Mouse (Mus musculus) hindbrain, embryonic 10.5 days (tissue): Measurements from ENCODE around the gene Cmtm4. TPM values are rescaled to one million over a fixed set of nuclear protein-coding genes. Genes with fewer than 3 reads are reported as not detected.

ENCODE experiments used
- DNase-seq: peaks from one replicate; pipeline ENCODE4 v3.0.0-alpha.2; 2017; ENCODE audit warnings: low spot score
- H3K27ac ChIP-seq: fragments of 300-500 bp; sonication (generic); 2 replicates; pipeline ENCODE4 v1.5.1; 2016; ENCODE audit warnings: mild to moderate bottlenecking, moderate library complexity
- H3K27me3 ChIP-seq: fragments of 300-500 bp; sonication (generic); 2 replicates; pipeline ENCODE4 v1.6.1; 2016; ENCODE audit warnings: mild to moderate bottlenecking; ENCODE audit not compliant: poor library complexity, insufficient read depth, severe bottlenecking
- H3K36me3 ChIP-seq: fragments of 300-500 bp; sonication (generic); 2 replicates; pipeline ENCODE4 v1.6.1; 2016; ENCODE audit warnings: mild to moderate bottlenecking, moderate library complexity
- H3K4me1 ChIP-seq: fragments of 300-500 bp; sonication (generic); replicated peaks from 2 replicates; pipeline ENCODE4 v1.6.1; 2016; ENCODE audit warnings: mild to moderate bottlenecking
- H3K4me3 ChIP-seq: fragments of 300-500 bp; sonication (generic); 2 replicates; pipeline ENCODE4 v1.5.1; 2016; ENCODE audit warnings: mild to moderate bottlenecking, moderate library complexity
- H3K9me3 ChIP-seq: fragments of 300-500 bp; sonication (generic); 2 replicates; pipeline ENCODE4 v1.6.1; 2016; ENCODE audit warnings: mild to moderate bottlenecking, moderate library complexity
- WGBS: fragments of 180-500 bp; shearing (Covaris S2); methylation state at CpG from one replicate; pipeline ENCODE4 v1.1.7; 2016; 5-methylcytosine and 5-hydroxymethylcytosine counted together
- polyA plus RNA-seq: library from polyadenylated mRNA; unstranded; fragments of >200 nt; fragmentation: Nextera tagmentation; extraction: Ambion mirVana; gene quantifications from 2 replicates; pipeline ENCODE4 v1.2.1, GENCODE M21; 2016

Gene Cmtm4
- polyA plus RNA-seq, 1 experiment from 2014 or later = 1.9 TPM

GRCm38 (mm10) chr8:104406340-104407128 is 10.9 kb upstream of the Cmtm4 start:
- Histone ChIP-seq H3K9me3 (peaks cover 4% of the 10 kb centered on the region; the same call in 1 of the 2 replicates), H3K27ac (no peak overlapping the region), H3K36me3 (no peaks in the 10 kb centered on the region), H3K4me3 (no peak overlapping the region), H3K27me3 (no peaks in the 10 kb centered on the region), H3K4me1 (no peaks in the 10 kb centered on the region)
- DNase-seq = no peak
- WGBS = 86% methylated on average over 6 of the region's 6 CpGs

GRCm38 (mm10) chr8:104405430-104406187 is 10.0 kb upstream of the Cmtm4 start:
- H3K36me3 ChIP-seq = no peaks in the 10 kb centered on the region
- peaks cover 4% of the 10 kb centered on the region; the same call in 1 of the 2 replicates for H3K9me3 ChIP-seq
- H3K4me3 ChIP-seq = no peak overlapping the region
- H3K27me3 ChIP-seq = no peaks in the 10 kb centered on the region
- 79% methylated on average over 15 of the region's 15 CpGs for WGBS
- H3K4me1 ChIP-seq = no peaks in the 10 kb centered on the region
- no peak for DNase-seq
- H3K27ac ChIP-seq = no peak overlapping the region

DNA sequence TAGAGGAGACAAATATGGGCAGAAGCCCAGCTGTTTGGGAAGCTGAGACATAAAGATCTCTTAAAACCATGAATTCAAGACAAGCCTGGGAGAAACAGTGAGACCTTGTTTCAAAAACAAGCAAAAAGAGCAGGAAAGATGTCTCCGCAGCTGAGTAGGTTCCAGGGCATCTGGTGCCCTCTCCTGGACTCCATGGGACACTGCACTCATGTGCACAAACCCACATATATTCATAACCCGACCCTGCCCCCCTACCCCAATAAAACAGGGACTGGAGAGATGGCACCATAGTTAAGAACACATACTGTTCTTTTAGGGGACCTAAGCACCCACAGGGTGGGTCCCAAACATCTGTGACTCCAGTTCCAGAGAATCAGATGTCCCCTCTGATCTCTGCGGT is 8.0 kb upstream of the Cmtm4 start:
- Histone ChIP-seq H3K36me3 (no peaks in the 10 kb centered on the region), H3K27me3 (no peaks in the 10 kb centered on the region), H3K9me3 (peaks cover 4% of the 10 kb centered on the region; the same call in 1 of the 2 replicates), H3K4me3 (no peak overlapping the region), H3K27ac (no peak overlapping the region), H3K4me1 (no peaks in the 10 kb centered on the region)
- WGBS = 73% methylated on average over 3 of the region's 3 CpGs
- no peak for DNase-seq

- Histone ChIP-seq H3K36me3 (peaks cover 3% of the 10 kb centered on the region; the same call in 1 of the 2 replicates), H3K4me3 (peak overlapping the region; percentile 85), H3K9me3 (0 out of 2 replicates have a peak, but pooled peaks cover 5% of the 10 kb centered on the region), H3K27me3 (no peaks in the 10 kb centered on the region), H3K4me1 (peaks cover 30% of the 10 kb centered on the region), H3K27ac (peak overlapping the region; percentile 93)
- DNase-seq = peak; percentile 60
- under 1% methylated on average over 80 of the region's 82 CpGs for WGBS
Measured at GRCm38 (mm10) chr8:104394801-104395702, 555 bp downstream of the Cmtm4 start.

DNA sequence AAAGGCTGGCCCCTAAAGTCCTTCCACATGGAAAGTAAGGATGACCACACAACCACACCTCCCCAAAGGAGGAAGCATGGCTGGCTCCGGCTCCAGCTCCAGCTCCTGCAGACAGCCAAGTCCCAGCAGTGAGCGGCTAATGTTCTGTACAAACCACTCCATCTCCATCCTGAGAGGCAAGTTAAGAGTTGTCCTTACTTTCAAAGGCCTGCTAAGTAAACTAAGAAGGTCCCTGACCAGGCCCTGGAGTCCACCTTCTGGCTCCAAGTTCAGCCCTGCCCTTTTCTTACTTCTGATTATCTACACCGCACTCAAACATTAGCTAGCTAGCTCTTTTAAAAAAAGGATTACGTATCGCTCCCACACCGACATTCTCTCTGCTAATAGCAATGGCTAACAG is 1.8 kb downstream of the Cmtm4 start:
- H3K4me3 ChIP-seq = no peak overlapping the region; the same call in 1 of the 2 replicates

DNA sequence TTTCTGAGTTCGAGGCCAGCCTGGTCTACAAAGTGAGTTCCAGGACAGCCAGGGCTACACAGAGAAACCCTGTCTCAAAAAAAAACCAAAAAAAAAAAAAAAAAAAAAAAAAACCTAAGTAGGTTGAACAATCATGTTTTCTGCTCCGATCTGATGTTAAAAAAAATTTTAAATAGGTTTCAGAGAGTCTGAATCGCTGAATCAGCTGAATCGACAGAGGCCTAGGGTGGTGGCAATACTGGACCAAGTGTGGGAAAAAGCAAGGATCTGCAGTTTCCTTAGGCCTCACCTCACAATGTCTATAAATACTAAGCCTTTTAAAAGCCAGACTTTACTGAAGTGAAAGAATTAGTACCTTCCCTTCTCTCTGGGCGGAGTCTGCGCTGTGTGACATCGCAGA is 2.5 kb downstream of the Cmtm4 start:
- Histone ChIP-seq H3K27me3 (no peaks in the 10 kb centered on the region), H3K4me3 (no peak overlapping the region), H3K9me3 (0 out of 2 replicates have a peak, but pooled peaks cover 4% of the 10 kb centered on the region), H3K27ac (no peak overlapping the region), H3K36me3 (peaks cover 3% of the 10 kb centered on the region; the same call in 1 of the 2 replicates), H3K4me1 (peaks cover 30% of the 10 kb centered on the region)
- DNase-seq = no peak
- WGBS = 98% methylated on average over 7 of the region's 7 CpGs

More for the DNA sequence above, 1.8 kb downstream of the Cmtm4 start:
- Histone ChIP-seq H3K9me3 (0 out of 2 replicates have a peak, but pooled peaks cover 5% of the 10 kb centered on the region), H3K4me1 (peaks cover 30% of the 10 kb centered on the region), H3K27me3 (no peaks in the 10 kb centered on the region), H3K36me3 (peaks cover 3% of the 10 kb centered on the region; the same call in 1 of the 2 replicates), H3K27ac (no peak overlapping the region)
- WGBS = 89% methylated on average over 6 of the region's 6 CpGs
- no peak for DNase-seq

- DNase-seq = no peak
- Histone ChIP-seq H3K27me3 (no peaks in the 10 kb centered on the region), H3K4me1 (peaks cover 44% of the 10 kb centered on the region), H3K36me3 (peaks cover 3% of the 10 kb centered on the region; the same call in 1 of the 2 replicates), H3K4me3 (no peak overlapping the region), H3K27ac (no peak overlapping the region), H3K9me3 (no peaks in the 10 kb centered on the region)
- WGBS = 82% methylated on average over 8 of the region's 8 CpGs
Measured at GRCm38 (mm10) chr8:104390245-104390644, 5.4 kb downstream of the Cmtm4 start.

DNA sequence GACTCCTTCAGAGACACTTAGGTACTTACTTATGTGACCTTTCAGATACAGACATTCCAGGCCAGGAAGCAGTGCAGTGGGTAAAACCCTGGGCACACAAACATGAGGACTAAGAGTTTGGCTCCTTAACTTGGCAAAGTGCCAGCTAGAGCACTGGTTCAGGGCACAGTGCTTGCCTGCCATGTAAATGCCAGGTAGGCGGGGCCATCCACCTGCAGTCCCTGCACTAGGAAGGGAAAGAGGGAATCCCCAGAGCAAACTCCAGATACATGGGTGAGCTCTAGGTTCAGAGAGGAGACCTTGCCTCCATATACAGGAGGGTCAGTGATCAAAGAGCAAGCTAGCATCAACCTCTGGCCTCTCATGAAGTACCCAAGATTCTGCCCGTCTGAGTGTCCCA is 7.6 kb downstream of the Cmtm4 start:
- Histone ChIP-seq H3K27ac (no peak overlapping the region), H3K4me3 (no peak overlapping the region), H3K4me1 (peaks cover 36% of the 10 kb centered on the region), H3K36me3 (peaks cover 3% of the 10 kb centered on the region; the same call in 1 of the 2 replicates), H3K9me3 (no peaks in the 10 kb centered on the region), H3K27me3 (no peaks in the 10 kb centered on the region)
- DNase-seq = no peak
- 95% methylated on average over 2 of the region's 2 CpGs for WGBS

GRCm38 (mm10) chr8:104387501-104387900 is 8.1 kb downstream of the Cmtm4 start:
- no peak overlapping the region for H3K4me3 ChIP-seq
- 60% methylated on average over 7 of the region's 7 CpGs for WGBS
- no peak for DNase-seq
- H3K27ac ChIP-seq = no peak overlapping the region
- H3K4me1 ChIP-seq = peaks cover 40% of the 10 kb centered on the region
- H3K36me3 ChIP-seq = peaks cover 3% of the 10 kb centered on the region; the same call in 1 of the 2 replicates
- H3K27me3 ChIP-seq = no peaks in the 10 kb centered on the region
- H3K9me3 ChIP-seq = no peaks in the 10 kb centered on the region

GRCm38 (mm10) chr8:104386693-104387092 is 8.9 kb downstream of the Cmtm4 start:
- no peak overlapping the region for H3K4me3 ChIP-seq
- H3K9me3 ChIP-seq = no peaks in the 10 kb centered on the region
- 17% methylated on average over 4 of the region's 4 CpGs for WGBS
- H3K36me3 ChIP-seq = peaks cover 1% of the 10 kb centered on the region; the same call in 1 of the 2 replicates
- no peak for DNase-seq
- H3K4me1 ChIP-seq = peaks cover 47% of the 10 kb centered on the region
- no peaks in the 10 kb centered on the region for H3K27me3 ChIP-seq
- H3K27ac ChIP-seq = no peak overlapping the region

GRCm38 (mm10) chr8:104383977-104384376 is 11.6 kb downstream of the Cmtm4 start:
- H3K36me3 ChIP-seq = no peaks in the 10 kb centered on the region
- WGBS = 68% methylated on average over 3 of the region's 3 CpGs
- no peaks in the 10 kb centered on the region for H3K27me3 ChIP-seq
- peaks cover 72% of the 10 kb centered on the region for H3K4me1 ChIP-seq
- 0 out of 2 replicates have a peak overlapping the region, but pooled peaks have one; percentile 25 for H3K27ac ChIP-seq
- H3K9me3 ChIP-seq = no peaks in the 10 kb centered on the region
- no peak overlapping the region for H3K4me3 ChIP-seq
- no peak for DNase-seq

- H3K4me1 ChIP-seq = peaks cover 73% of the 10 kb centered on the region
- 89% methylated on average over 2 of the region's 2 CpGs for WGBS
Measured at GRCm38 (mm10) chr8:104383296-104383695, 12.3 kb downstream of the Cmtm4 start.

More at GRCm38 (mm10) chr8:104383296-104383695, 12.3 kb downstream of the Cmtm4 start:
- Histone ChIP-seq H3K4me3 (no peak overlapping the region), H3K27me3 (no peaks in the 10 kb centered on the region), H3K36me3 (no peaks in the 10 kb centered on the region), H3K27ac (no peak overlapping the region), H3K9me3 (no peaks in the 10 kb centered on the region)
- DNase-seq = no peak
